Mouse (Mus musculus): Measurements from ENCODE around the gene Mdm2.

DNA sequence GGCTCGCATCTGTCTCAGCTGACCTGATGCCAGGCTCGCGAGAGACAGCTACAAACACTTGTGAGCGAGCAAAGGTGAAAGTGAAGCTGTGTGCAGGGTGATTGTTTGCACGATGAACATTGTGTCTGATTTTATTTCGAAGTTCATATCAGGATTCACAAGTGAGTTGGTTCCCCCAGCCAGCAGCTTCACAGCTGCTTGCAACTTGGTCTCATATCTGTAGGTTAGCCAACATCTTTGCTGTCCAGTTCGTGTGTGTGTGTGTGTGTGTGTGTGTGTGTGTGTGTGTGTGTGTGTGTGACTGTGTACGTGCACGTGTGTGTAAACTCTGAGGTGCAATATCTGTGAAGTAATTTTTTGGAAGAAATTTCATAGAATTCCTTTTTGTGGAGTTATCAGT is 55.1 kb downstream of the Mdm2 start:
- TF ChIP-seq CTCF (IDR thresholded peaks at IDR 0.05; ENCODE audit: borderline replicate concordance, extremely low read depth, insufficient read depth, insufficient read length) (no peak), POLR2A (IDR thresholded peaks at IDR 0.05; ENCODE audit: borderline replicate concordance, extremely low read depth, insufficient read depth, insufficient read length, poor library complexity, severe bottlenecking) (no peak)
